Mouse (Mus musculus) midbrain, postnatal 0 days (tissue): Measurements from ENCODE around the gene Opn4. TPM values are rescaled to one million over a fixed set of nuclear protein-coding genes. Genes with fewer than 3 reads are reported as not detected.
A peak's percentile ranks its signal among the peaks of the same experiment; 100 is the strongest.

Experiments
- ATAC-seq: fragments of 200-750 bp; cut with Nextera tagmentation; 2 replicates; pipeline ENCODE4 v1.8.0; 2017; ENCODE audit warnings: moderate number of reproducible peaks, mild to moderate bottlenecking, moderate TSS enrichment, moderate library complexity; ENCODE audit not compliant: low FRiP score
- DNase-seq: peaks from one replicate; pipeline ENCODE4 v3.0.0-alpha.2; 2015; ENCODE audit warnings: low spot score
- H3K27ac ChIP-seq: fragments of 300-500 bp; sonication (generic); 2 replicates; pipeline ENCODE4 v1.5.1; 2014; ENCODE audit warnings: low read depth, mild to moderate bottlenecking, low read length, mixed read lengths
- H3K27me3 ChIP-seq: fragments of 300-500 bp; sonication (generic); 2 replicates; pipeline ENCODE4 v1.6.1; 2014; ENCODE audit warnings: low read length, control low read depth, mixed read lengths; ENCODE audit not compliant: insufficient read depth
- H3K36me3 ChIP-seq: fragments of 300-500 bp; sonication (generic); 2 replicates; pipeline ENCODE4 v1.6.1; 2014; ENCODE audit warnings: low read length, control low read depth, mixed read lengths; ENCODE audit not compliant: insufficient read depth
- H3K4me1 ChIP-seq: fragments of 300-500 bp; sonication (generic); 2 replicates; pipeline ENCODE4 v1.6.1; 2014; ENCODE audit warnings: mild to moderate bottlenecking, control low read depth, antibody characterized with exemption, low read length, mixed read lengths; ENCODE audit not compliant: insufficient read depth
- H3K4me2 ChIP-seq: fragments of 300-500 bp; sonication (generic); 2 replicates; pipeline ENCODE4 v1.6.1; 2014; ENCODE audit warnings: low read depth, mild to moderate bottlenecking, low read length, mixed read lengths; ENCODE audit not compliant: poor library complexity, severe bottlenecking
- H3K4me3 ChIP-seq: fragments of 300-500 bp; sonication (generic); 2 replicates; pipeline ENCODE4 v1.5.1; 2014; ENCODE audit warnings: low read depth, mild to moderate bottlenecking, low read length, moderate library complexity
- H3K9ac ChIP-seq: fragments of 300-500 bp; sonication (generic); replicated peaks from 2 replicates; pipeline ENCODE4 v1.6.1; 2014; ENCODE audit warnings: mild to moderate bottlenecking, low read length, moderate library complexity, mixed read lengths; ENCODE audit not compliant: poor library complexity, severe bottlenecking
- H3K9me3 ChIP-seq: fragments of 300-500 bp; sonication (generic); 2 replicates; pipeline ENCODE4 v1.6.1; 2016; ENCODE audit warnings: low read length, control low read depth
- CTCF ChIP-seq: IDR thresholded peaks from 2 replicates; pipeline ENCODE4 v1.5.1; 2016; ENCODE audit warnings: antibody characterized with exemption, mild to moderate bottlenecking
- WGBS: fragments of 180-500 bp; shearing (Covaris S2); extraction: QIAGEN DNeasy Blood & Tissue Kit; methylation state at CpG from one replicate; pipeline ENCODE4 v1.1.7; 2014; 5-methylcytosine and 5-hydroxymethylcytosine counted together
- polyA plus RNA-seq: library from polyadenylated mRNA; unstranded; fragments of >200 nt; fragmentation: Nextera tagmentation; extraction: Ambion mirVana; gene quantifications from 2 replicates; pipeline ENCODE4 v1.2.1, GENCODE M21; 2015
- total RNA-seq: library from RNA; depleted of rRNA; stranded (reverse); fragments of >200 nt; gene quantifications from 2 replicates; pipeline ENCODE4 v1.2.3, GENCODE M21; 2014

Gene Opn4
- total and polyA plus RNA-seq, 2 experiments from 2014 or later: 0.14 TPM; not detected in 1

- ATAC-seq (no peak), DNase-seq (peak; percentile 6)
- TF ChIP-seq CTCF: no peak
- no peaks in the 10 kb centered on the region for H3K9me3 ChIP-seq
- no peaks in the 10 kb centered on the region for H3K36me3 ChIP-seq
- no peaks in the 10 kb centered on the region for H3K27me3 ChIP-seq
- H3K4me2 ChIP-seq: peak overlapping the region; percentile 61
- H3K27ac ChIP-seq: no peak overlapping the region
- H3K9ac ChIP-seq: peak overlapping the region; percentile 48
- H3K4me3 ChIP-seq: peak overlapping the region; percentile 38
- WGBS: 34% methylated on average over 27 of the region's 27 CpGs
- H3K4me1 ChIP-seq: no peaks in the 10 kb centered on the region; the same call in 1 of the 2 replicates
Observed at GRCm38 (mm10) chr14:34569534-34570194, 30.3 kb downstream of the Opn4 start.

DNA sequence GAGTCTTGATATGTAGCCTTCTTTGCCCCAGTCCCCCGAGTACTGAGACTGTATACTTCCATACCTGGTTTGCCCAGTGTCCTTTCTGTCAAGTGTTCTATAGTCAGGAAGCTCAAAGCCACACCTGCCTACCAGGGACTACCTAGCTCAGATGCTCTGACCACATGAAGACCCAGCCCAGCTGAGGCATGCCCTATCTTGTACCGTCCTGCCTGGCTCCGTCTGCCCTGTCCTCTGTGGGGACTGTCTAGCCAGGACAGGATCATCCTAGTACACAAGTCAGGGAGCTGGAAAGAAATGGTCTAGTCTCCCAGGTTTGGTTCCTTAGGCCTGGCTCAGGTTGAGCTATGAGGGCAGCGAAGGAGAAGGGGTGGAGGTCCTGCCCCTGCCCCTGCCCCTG, 31.3 kb downstream of the Opn4 start:
- 90% methylated on average over 4 of the region's 4 CpGs for WGBS
- Histone ChIP-seq H3K4me1 (no peaks in the 10 kb centered on the region; the same call in 1 of the 2 replicates), H3K4me3 (no peak overlapping the region), H3K27me3 (no peaks in the 10 kb centered on the region), H3K9ac (no peak overlapping the region), H3K9me3 (no peaks in the 10 kb centered on the region), H3K27ac (no peak overlapping the region), H3K36me3 (no peaks in the 10 kb centered on the region), H3K4me2 (no peak overlapping the region)
- ATAC-seq (no peak), DNase-seq (no peak)
- TF ChIP-seq CTCF: no peak

GRCm38 (mm10) chr14:34567697-34568096, 32.2 kb downstream of the Opn4 start:
- Histone ChIP-seq H3K4me2 (no peak overlapping the region), H3K9me3 (no peaks in the 10 kb centered on the region), H3K36me3 (no peaks in the 10 kb centered on the region), H3K4me1 (no peaks in the 10 kb centered on the region; the same call in 1 of the 2 replicates), H3K4me3 (no peak overlapping the region), H3K27ac (no peak overlapping the region), H3K27me3 (no peaks in the 10 kb centered on the region), H3K9ac (no peak overlapping the region)
- no peak for ATAC-seq
- no peak for TF ChIP-seq CTCF
- 68% methylated on average over 5 of the region's 5 CpGs for WGBS
- DNase-seq: no peak

GRCm38 (mm10) chr14:34566530-34566929, 33.4 kb downstream of the Opn4 start:
- ATAC-seq: no peak
- H3K4me1 ChIP-seq: no peaks in the 10 kb centered on the region; the same call in 1 of the 2 replicates
- no peak overlapping the region for H3K4me2 ChIP-seq
- H3K9ac ChIP-seq: no peak overlapping the region
- no peaks in the 10 kb centered on the region for H3K9me3 ChIP-seq
- no peak for DNase-seq
- no peak for TF ChIP-seq CTCF
- H3K27ac ChIP-seq: no peak overlapping the region
- 88% methylated on average over 7 of the region's 7 CpGs for WGBS
- no peaks in the 10 kb centered on the region for H3K27me3 ChIP-seq
- H3K36me3 ChIP-seq: no peaks in the 10 kb centered on the region
- H3K4me3 ChIP-seq: no peak overlapping the region

- Histone ChIP-seq H3K36me3 (no peaks in the 10 kb centered on the region), H3K27me3 (no peaks in the 10 kb centered on the region), H3K4me1 (no peaks in the 10 kb centered on the region; the same call in 1 of the 2 replicates), H3K9me3 (no peaks in the 10 kb centered on the region), H3K27ac (no peak overlapping the region), H3K9ac (no peak overlapping the region), H3K4me2 (no peak overlapping the region), H3K4me3 (no peak overlapping the region)
- 80% methylated on average over 17 of the region's 17 CpGs for WGBS
- ATAC-seq (no peak), DNase-seq (peak; percentile 56)
- no peak for TF ChIP-seq CTCF
Observed at GRCm38 (mm10) chr14:34565711-34566110, 34.2 kb downstream of the Opn4 start.

GRCm38 (mm10) chr14:34564646-34565045, 35.3 kb downstream of the Opn4 start:
- WGBS: 61% methylated on average over 5 of the region's 5 CpGs
- Histone ChIP-seq H3K27me3 (no peaks in the 10 kb centered on the region), H3K9me3 (no peaks in the 10 kb centered on the region)

More at GRCm38 (mm10) chr14:34564646-34565045, 35.3 kb downstream of the Opn4 start:
- no peak overlapping the region for H3K27ac ChIP-seq
- TF ChIP-seq CTCF: no peak
- ATAC-seq: no peak
- no peak overlapping the region for H3K4me3 ChIP-seq
- H3K36me3 ChIP-seq: no peaks in the 10 kb centered on the region
- no peak for DNase-seq
- H3K4me1 ChIP-seq: no peaks in the 10 kb centered on the region; the same call in 1 of the 2 replicates
- H3K9ac ChIP-seq: no peak overlapping the region
- no peak overlapping the region for H3K4me2 ChIP-seq
